Mouse (Mus musculus): ENCODE measurements around the gene Ltb4r2. TPM values are rescaled to one million over a fixed set of nuclear protein-coding genes. Genes with fewer than 3 reads are reported as not detected.

Ltb4r2 gene
- polyA plus RNA-seq, 1 experiment from 2014 or later: 0.74 TPM

GRCm38 (mm10) chr14:55793946-55794345 is 32.7 kb downstream of the Ltb4r2 start:
- H3K4me2 ChIP-seq: no peak overlapping the region
- H3K9me3 ChIP-seq (replicated peaks): no peaks in the 10 kb centered on the region
- no peak for ATAC-seq (ENCODE audit: insufficient read depth)
- H3K27me3 ChIP-seq: peaks cover 3% of the 10 kb centered on the region; the same call in 1 of the 2 replicates
- H3K36me3 ChIP-seq (replicated peaks): no peaks in the 10 kb centered on the region
- H3K27ac ChIP-seq (replicated peaks): no peak overlapping the region
- WGBS (ENCODE audit: insufficient replicate concordance): 40% methylated on average over 2 of the region's 2 CpGs
- H3K4me1 ChIP-seq (replicated peaks): peaks cover 11% of the 10 kb centered on the region
- no peak overlapping the region for H3K4me3 ChIP-seq (replicated peaks)
- no peak overlapping the region for H3K9ac ChIP-seq

DNA sequence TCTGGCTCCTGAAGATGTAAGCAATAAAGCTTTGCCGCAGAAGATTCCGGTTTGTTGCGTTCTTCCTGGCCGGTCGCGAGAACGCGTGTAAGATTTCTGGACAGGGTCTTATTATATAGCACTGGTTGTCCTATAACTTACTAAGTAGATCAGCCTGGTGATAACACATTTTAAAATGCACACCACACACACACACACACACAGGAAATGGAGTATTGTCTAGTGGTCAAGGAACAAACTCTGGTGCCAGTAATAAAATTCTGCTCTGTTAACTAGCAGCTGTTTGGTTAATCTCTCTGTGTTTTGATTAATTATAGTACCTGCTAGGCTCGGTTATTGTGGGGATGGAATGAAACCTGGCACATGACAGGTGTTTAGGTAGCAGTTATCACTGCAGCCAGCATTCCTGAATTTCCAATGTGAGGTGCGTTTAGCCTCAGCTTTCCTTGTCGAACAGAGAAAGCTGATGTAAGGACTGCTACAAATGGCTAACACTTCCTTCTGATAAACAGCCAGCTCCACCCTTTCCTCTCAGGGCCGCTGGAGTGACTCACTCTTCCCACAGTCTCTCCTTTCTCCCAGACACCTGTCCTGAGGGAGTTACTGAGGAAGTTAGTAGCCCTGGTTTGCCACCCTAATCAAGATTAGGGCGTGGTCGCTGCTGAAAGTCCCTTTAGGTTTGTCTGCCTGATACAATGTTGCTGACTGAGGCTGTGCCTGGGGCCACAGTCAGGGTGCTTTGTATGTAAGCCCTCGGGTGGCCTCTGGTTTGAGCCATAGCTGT is 34.3 kb downstream of the Ltb4r2 start:
- WGBS (ENCODE audit: insufficient replicate concordance): 53% methylated on average over 15 of the region's 15 CpGs
- Histone ChIP-seq H3K4me1 (replicated peaks) (peaks cover 10% of the 10 kb centered on the region), H3K9me3 (replicated peaks) (no peaks in the 10 kb centered on the region), H3K27ac (replicated peaks) (no peak overlapping the region), H3K4me3 (replicated peaks) (no peak overlapping the region), H3K9ac (no peak overlapping the region), H3K4me2 (no peak overlapping the region), H3K27me3 (peaks cover 3% of the 10 kb centered on the region; the same call in 1 of the 2 replicates), H3K36me3 (replicated peaks) (no peaks in the 10 kb centered on the region)
- ATAC-seq (ENCODE audit: insufficient read depth): no peak

Other genes starting within 250 kb of the Ltb4r2 start
- not detected in 2 replicates for gene Nrl, start 236.4 kb upstream of the Ltb4r2 start, polyA plus RNA-seq (2015; fragmentation: Nextera tagmentation; extraction: Ambion mirVana)
- gene Pck2, start 221.2 kb upstream of the Ltb4r2 start, polyA plus RNA-seq (2015; fragmentation: Nextera tagmentation; extraction: Ambion mirVana): 36.0 and 39.9 TPM in 2 replicates
- 57.9 and 64.1 TPM in 2 replicates for gene Dcaf11, start 201.4 kb upstream of the Ltb4r2 start, polyA plus RNA-seq (2015; fragmentation: Nextera tagmentation; extraction: Ambion mirVana)
- gene A730061H03Rik, start 201.0 kb upstream of the Ltb4r2 start, polyA plus RNA-seq (2015; fragmentation: Nextera tagmentation; extraction: Ambion mirVana): 1.6 and 2.1 TPM in 2 replicates
- 1.1 and 1.9 TPM in 2 replicates for gene Fitm1, start 185.8 kb upstream of the Ltb4r2 start, polyA plus RNA-seq (2015; fragmentation: Nextera tagmentation; extraction: Ambion mirVana)
- gene Psme1, start 183.3 kb upstream of the Ltb4r2 start, polyA plus RNA-seq (2015; fragmentation: Nextera tagmentation; extraction: Ambion mirVana): 108 and 116 TPM in 2 replicates
- 25.6 and 25.9 TPM in 2 replicates for gene Emc9, start 176.1 kb upstream of the Ltb4r2 start, polyA plus RNA-seq (2015; fragmentation: Nextera tagmentation; extraction: Ambion mirVana)
- gene Psme2, start 170.3 kb upstream of the Ltb4r2 start, polyA plus RNA-seq (2015; fragmentation: Nextera tagmentation; extraction: Ambion mirVana): 173 and 191 TPM in 2 replicates
- 9.1 and 12.0 TPM in 2 replicates for gene Rnf31, start 169.7 kb upstream of the Ltb4r2 start, polyA plus RNA-seq (2015; fragmentation: Nextera tagmentation; extraction: Ambion mirVana)
- 20.7 and 20.9 TPM in 2 replicates for gene Irf9, start 157.9 kb upstream of the Ltb4r2 start, polyA plus RNA-seq (2015; fragmentation: Nextera tagmentation; extraction: Ambion mirVana)
- gene Rec8, start 143.4 kb upstream of the Ltb4r2 start, polyA plus RNA-seq (2015; fragmentation: Nextera tagmentation; extraction: Ambion mirVana): 1.7 and 1.9 TPM in 2 replicates
- 26.6 and 36.7 TPM in 2 replicates for gene Ipo4, start 125.5 kb upstream of the Ltb4r2 start, polyA plus RNA-seq (2015; fragmentation: Nextera tagmentation; extraction: Ambion mirVana)
- 0.54 and 0.67 TPM in 2 replicates for gene Gm49378, start 123.5 kb upstream of the Ltb4r2 start, polyA plus RNA-seq (2015; fragmentation: Nextera tagmentation; extraction: Ambion mirVana)
- 48.4 and 51.7 TPM in 2 replicates for gene Tm9sf1, start 117.6 kb upstream of the Ltb4r2 start, polyA plus RNA-seq (2015; fragmentation: Nextera tagmentation; extraction: Ambion mirVana)
- gene Tssk4, start 111.2 kb upstream of the Ltb4r2 start, polyA plus RNA-seq (2015; fragmentation: Nextera tagmentation; extraction: Ambion mirVana): 0.09 TPM in 1 of 2 replicates, not detected in the other
- gene Mdp1, start 100.9 kb upstream of the Ltb4r2 start, polyA plus RNA-seq (2015; fragmentation: Nextera tagmentation; extraction: Ambion mirVana): 18.4 and 18.5 TPM in 2 replicates
- gene Gmpr2, start 89.5 kb upstream of the Ltb4r2 start, polyA plus RNA-seq (2015; fragmentation: Nextera tagmentation; extraction: Ambion mirVana): 21.2 and 25.6 TPM in 2 replicates
- 218 and 233 TPM in 2 replicates for gene Nedd8, start 89.3 kb upstream of the Ltb4r2 start, polyA plus RNA-seq (2015; fragmentation: Nextera tagmentation; extraction: Ambion mirVana)
- gene Tinf2, start 79.6 kb upstream of the Ltb4r2 start, polyA plus RNA-seq (2015; fragmentation: Nextera tagmentation; extraction: Ambion mirVana): 21.0 and 22.4 TPM in 2 replicates
- 2.9 and 3.9 TPM in 2 replicates for gene Tgm1, start 47.5 kb upstream of the Ltb4r2 start, polyA plus RNA-seq (2015; fragmentation: Nextera tagmentation; extraction: Ambion mirVana)
- gene Rabggta, start 39.2 kb upstream of the Ltb4r2 start, polyA plus RNA-seq (2015; fragmentation: Nextera tagmentation; extraction: Ambion mirVana): 10.5 and 11.0 TPM in 2 replicates
- gene Dhrs1, start 15.7 kb upstream of the Ltb4r2 start, polyA plus RNA-seq (2015; fragmentation: Nextera tagmentation; extraction: Ambion mirVana): 39.4 and 43.5 TPM in 2 replicates
- gene Nop9, start 15.7 kb upstream of the Ltb4r2 start, polyA plus RNA-seq (2015; fragmentation: Nextera tagmentation; extraction: Ambion mirVana): 23.4 and 24.4 TPM in 2 replicates
- gene Cideb, start 3.0 kb upstream of the Ltb4r2 start, polyA plus RNA-seq (2015; fragmentation: Nextera tagmentation; extraction: Ambion mirVana): 57.5 and 77.8 TPM in 2 replicates
- gene Ltb4r1, start 4.5 kb downstream of the Ltb4r2 start, polyA plus RNA-seq (2015; fragmentation: Nextera tagmentation; extraction: Ambion mirVana): 14.0 and 14.5 TPM in 2 replicates
- gene Adcy4, start 22.7 kb downstream of the Ltb4r2 start, polyA plus RNA-seq (2015; fragmentation: Nextera tagmentation; extraction: Ambion mirVana): 1.4 and 1.9 TPM in 2 replicates
- 16.9 and 19.7 TPM in 2 replicates for gene Ripk3, start 27.4 kb downstream of the Ltb4r2 start, polyA plus RNA-seq (2015; fragmentation: Nextera tagmentation; extraction: Ambion mirVana)
- gene Nfatc4, start 61.7 kb downstream of the Ltb4r2 start, polyA plus RNA-seq (2015; fragmentation: Nextera tagmentation; extraction: Ambion mirVana): 0.67 and 0.86 TPM in 2 replicates
- 2.0 and 2.1 TPM in 2 replicates for gene Nynrin, start 92.6 kb downstream of the Ltb4r2 start, polyA plus RNA-seq (2015; fragmentation: Nextera tagmentation; extraction: Ambion mirVana)
- gene Cbln3, start 123.0 kb downstream of the Ltb4r2 start, polyA plus RNA-seq (2015; fragmentation: Nextera tagmentation; extraction: Ambion mirVana): 0.20 and 0.31 TPM in 2 replicates
- gene Khnyn, start 123.5 kb downstream of the Ltb4r2 start, polyA plus RNA-seq (2015; fragmentation: Nextera tagmentation; extraction: Ambion mirVana): 8.6 and 10.1 TPM in 2 replicates
- gene Sdr39u1, start 138.9 kb downstream of the Ltb4r2 start, polyA plus RNA-seq (2015; fragmentation: Nextera tagmentation; extraction: Ambion mirVana): 12.8 and 15.5 TPM in 2 replicates
- gene Cma1, start 183.2 kb downstream of the Ltb4r2 start, polyA plus RNA-seq (2015; fragmentation: Nextera tagmentation; extraction: Ambion mirVana): 0.36 and 0.47 TPM in 2 replicates
- gene Cma2, start 189.6 kb downstream of the Ltb4r2 start, polyA plus RNA-seq (2015; fragmentation: Nextera tagmentation; extraction: Ambion mirVana): not detected in 2 replicates

Data from liver, embryonic 15.5 days (tissue).